Mouse (Mus musculus) frontal cortex, adult 2 months (tissue): ENCODE data around the gene Hoxd13. TPM values are rescaled to one million over a fixed set of nuclear protein-coding genes. Genes with fewer than 3 reads are reported as not detected.

Source experiments
- DNase-seq, 2 experiments: peaks; one replicate each; pipeline ENCODE4 v3.0.0; 2022; ENCODE audit warnings: low spot score in 1 of 2; ENCODE audit errors: extremely low spot score in 1 of 2
- polyA plus RNA-seq: library from polyadenylated mRNA; depleted of rRNA; stranded (reverse); fragments of >200 nt; gene quantifications from 2 replicates; pipeline ENCODE4 v1.2.3, GENCODE M21; 2012

The Hoxd13 gene
- polyA plus RNA-seq, 1 experiment: not detected

GRCm38 (mm10) chr2:74691995-74692807 lies 24.1 kb downstream of the Hoxd13 start:
- DNase-seq: no peak

GRCm38 (mm10) chr2:74692808-74693431 lies 24.8 kb downstream of the Hoxd13 start:
- DNase-seq: no peak

- no peak for DNase-seq
Observed at GRCm38 (mm10) chr2:74693432-74693827, 25.3 kb downstream of the Hoxd13 start.

- DNase-seq: no peak
Observed at GRCm38 (mm10) chr2:74694066-74694465, 26.0 kb downstream of the Hoxd13 start.

GRCm38 (mm10) chr2:74695383-74695782 lies 27.3 kb downstream of the Hoxd13 start:
- no peak for DNase-seq

- no peak for DNase-seq
Observed at GRCm38 (mm10) chr2:74695813-74696430, 27.8 kb downstream of the Hoxd13 start.

GRCm38 (mm10) chr2:74696442-74697335 lies 28.6 kb downstream of the Hoxd13 start:
- DNase-seq: no peak

- no peak for DNase-seq
Observed at GRCm38 (mm10) chr2:74697567-74698121, 29.5 kb downstream of the Hoxd13 start, which contains the start of gene Hoxd9. Hoxd9 (plus strand) TSS chr2:74697727.

GRCm38 (mm10) chr2:74698201-74699052 lies 30.3 kb downstream of the Hoxd13 start:
- DNase-seq: no peak

GRCm38 (mm10) chr2:74699053-74699430 lies 30.9 kb downstream of the Hoxd13 start:
- no peak for DNase-seq

GRCm38 (mm10) chr2:74699664-74700545 lies 31.8 kb downstream of the Hoxd13 start:
- DNase-seq: no peak

GRCm38 (mm10) chr2:74700546-74701112 lies 32.5 kb downstream of the Hoxd13 start:
- DNase-seq: no peak

- DNase-seq: peak; percentile 25 to 92
Observed at GRCm38 (mm10) chr2:74701949-74702819, 34.1 kb downstream of the Hoxd13 start.

- DNase-seq: no peak
Observed at GRCm38 (mm10) chr2:74702820-74703219, 34.7 kb downstream of the Hoxd13 start.

GRCm38 (mm10) chr2:74703317-74703716 lies 35.2 kb downstream of the Hoxd13 start:
- DNase-seq: no peak

- DNase-seq: no peak
Observed at GRCm38 (mm10) chr2:74703720-74704392, 35.7 kb downstream of the Hoxd13 start.
